Mouse (Mus musculus) forebrain, embryonic 13.5 days (tissue): ENCODE measurements around the gene Ccdc102a. TPM values are rescaled to one million over a fixed set of nuclear protein-coding genes. Genes with fewer than 3 reads are reported as not detected.

Experiments
- ATAC-seq: fragments of 200-750 bp; cut with Nextera tagmentation; 2 replicates; pipeline ENCODE4 v1.8.0; 2017
- H3K27ac ChIP-seq: fragments of 300-500 bp; sonication (generic); 2 replicates; pipeline ENCODE4 v1.5.1; 2015; ENCODE audit warnings: inconsistent platforms, mild to moderate bottlenecking, moderate library complexity
- H3K27me3 ChIP-seq: fragments of 300-500 bp; sonication (generic); 2 replicates; pipeline ENCODE4 v1.6.1; 2015; ENCODE audit warnings: mild to moderate bottlenecking, inconsistent platforms
- H3K36me3 ChIP-seq: fragments of 300-500 bp; sonication (generic); 2 replicates; pipeline ENCODE4 v1.6.1; 2015; ENCODE audit warnings: mild to moderate bottlenecking, inconsistent platforms; ENCODE audit not compliant: poor library complexity, severe bottlenecking
- H3K4me1 ChIP-seq: fragments of 300-500 bp; sonication (generic); 2 replicates; pipeline ENCODE4 v1.6.1; 2015; ENCODE audit warnings: inconsistent platforms
- H3K4me2 ChIP-seq: fragments of 300-500 bp; sonication (generic); 2 replicates; pipeline ENCODE4 v1.6.1; 2015; ENCODE audit warnings: inconsistent platforms, mild to moderate bottlenecking, moderate library complexity
- H3K4me3 ChIP-seq: fragments of 300-500 bp; sonication (generic); 2 replicates; pipeline ENCODE4 v1.5.1; 2015; ENCODE audit warnings: mild to moderate bottlenecking, inconsistent platforms
- H3K9ac ChIP-seq: fragments of 300-500 bp; sonication (generic); 2 replicates; pipeline ENCODE4 v1.6.1; 2015; ENCODE audit warnings: mild to moderate bottlenecking, inconsistent platforms
- H3K9me3 ChIP-seq: fragments of 300-500 bp; sonication (generic); replicated peaks from 2 replicates; pipeline ENCODE4 v1.6.1; 2016; ENCODE audit warnings: inconsistent platforms
- WGBS: fragments of 180-500 bp; shearing (Covaris S2); methylation state at CpG from one replicate; pipeline ENCODE4 v1.1.7; 2015; 5-methylcytosine and 5-hydroxymethylcytosine counted together
- polyA plus RNA-seq: library from polyadenylated mRNA; unstranded; fragments of >200 nt; fragmentation: Nextera tagmentation; extraction: Ambion mirVana; gene quantifications from 2 replicates; pipeline ENCODE4 v1.2.1, GENCODE M21; 2015

Ccdc102a gene
- polyA plus RNA-seq, 1 experiment from 2014 or later, result 5.6 TPM

DNA sequence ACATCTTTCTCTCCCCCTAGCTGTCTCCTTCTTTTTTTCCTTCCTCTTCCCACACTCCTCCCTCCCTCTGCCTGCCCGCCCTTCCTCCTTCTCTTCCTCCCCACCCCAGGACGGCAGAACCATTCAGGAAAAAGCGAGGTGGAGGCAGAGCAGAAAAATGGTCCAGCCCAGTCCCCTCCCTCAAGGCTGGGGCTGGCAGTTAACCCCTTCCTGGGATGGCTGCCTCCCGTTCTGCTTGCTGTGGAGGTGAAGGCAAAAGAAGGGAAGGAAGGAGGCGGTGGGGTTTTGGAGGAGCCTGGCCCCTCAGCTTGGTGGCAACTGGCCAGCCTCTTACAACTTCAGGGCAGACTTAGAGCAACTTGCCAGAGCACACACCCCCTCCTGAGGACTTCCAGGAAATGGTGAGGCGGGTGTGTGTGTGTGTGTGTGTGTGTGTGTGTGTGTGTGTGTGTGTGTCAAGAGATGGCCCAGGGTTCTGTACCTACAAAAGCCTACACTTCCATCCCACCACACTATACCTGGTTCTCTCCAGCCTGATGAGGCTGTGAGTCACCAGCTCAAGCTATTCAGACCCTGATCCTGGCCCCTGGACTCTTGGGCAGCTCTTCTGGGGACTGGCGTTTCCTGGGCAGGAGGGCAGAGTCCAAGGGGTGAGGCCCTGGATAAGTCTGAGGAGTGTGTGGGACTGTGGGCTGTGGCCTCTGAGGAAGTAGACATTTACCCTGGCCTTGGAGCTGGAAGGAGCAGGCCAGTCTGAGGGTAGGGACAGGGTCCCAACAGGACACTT, 46.6 kb downstream of the Ccdc102a start:
- Histone ChIP-seq H3K36me3 (peaks cover 19% of the 10 kb centered on the region), H3K27ac (peak overlapping the region; percentile 65), H3K4me2 (peak overlapping the region; percentile 85), H3K9me3 (no peaks in the 10 kb centered on the region), H3K4me3 (peak overlapping the region; percentile 57), H3K9ac (peak overlapping the region; percentile 69), H3K4me1 (peaks cover 75% of the 10 kb centered on the region), H3K27me3 (peaks cover 16% of the 10 kb centered on the region)
- 2% methylated on average over 6 of the region's 7 CpGs for WGBS
- peak; percentile 81 for ATAC-seq

- Histone ChIP-seq H3K9me3 (no peaks in the 10 kb centered on the region), H3K27ac (peak overlapping the region; percentile 65), H3K4me3 (peak overlapping the region; percentile 57), H3K4me2 (peak overlapping the region; percentile 85), H3K36me3 (peaks cover 27% of the 10 kb centered on the region), H3K4me1 (peaks cover 69% of the 10 kb centered on the region), H3K9ac (peak overlapping the region; percentile 69), H3K27me3 (peaks cover 16% of the 10 kb centered on the region)
- ATAC-seq, result peak; percentile 50
- WGBS, result under 1% methylated on average over 19 of the region's 22 CpGs
These were observed 47.3 kb downstream of the Ccdc102a start for GRCm38 (mm10) chr8:94870474-94871107.

GRCm38 (mm10) chr8:94870003-94870402, 47.9 kb downstream of the Ccdc102a start:
- peak overlapping the region; percentile 65; the same call in 1 of the 2 replicates for H3K27ac ChIP-seq
- peaks cover 63% of the 10 kb centered on the region for H3K4me1 ChIP-seq
- H3K36me3 ChIP-seq, result peaks cover 32% of the 10 kb centered on the region
- peak overlapping the region; percentile 69 for H3K9ac ChIP-seq
- peak overlapping the region; percentile 57 for H3K4me3 ChIP-seq
- no peaks in the 10 kb centered on the region for H3K9me3 ChIP-seq
- WGBS, result 9% methylated on average over 4 of the region's 4 CpGs
- H3K27me3 ChIP-seq, result peaks cover 11% of the 10 kb centered on the region
- ATAC-seq, result no peak
- H3K4me2 ChIP-seq, result peak overlapping the region; percentile 85

DNA sequence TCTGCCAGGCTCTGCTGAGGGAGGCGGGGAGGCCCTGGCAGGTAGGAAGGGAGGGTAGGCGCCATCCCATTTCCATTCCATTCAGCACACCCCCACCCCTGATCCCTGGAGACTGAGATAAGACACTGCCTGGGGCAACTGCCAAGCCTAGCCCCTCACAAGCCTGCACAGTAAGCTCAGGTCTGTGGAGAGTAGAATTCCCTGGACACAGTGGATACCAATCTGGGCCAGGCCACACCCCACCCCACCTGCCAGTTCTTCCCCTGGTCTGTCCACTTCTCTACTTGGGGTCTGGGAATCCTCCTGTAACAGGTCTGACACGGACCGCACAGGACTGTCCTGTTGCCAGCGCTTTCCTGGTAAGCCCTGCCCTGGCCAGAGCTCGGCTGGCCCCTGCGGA, 48.8 kb downstream of the Ccdc102a start:
- Histone ChIP-seq H3K4me1 (peaks cover 55% of the 10 kb centered on the region), H3K4me3 (peak overlapping the region; percentile 57), H3K36me3 (peaks cover 41% of the 10 kb centered on the region), H3K27ac (no peak overlapping the region), H3K4me2 (peak overlapping the region; percentile 85), H3K9me3 (no peaks in the 10 kb centered on the region), H3K9ac (peak overlapping the region; percentile 69), H3K27me3 (peaks cover 2% of the 10 kb centered on the region; the same call in 1 of the 2 replicates)
- 58% methylated on average over 6 of the region's 7 CpGs for WGBS
- ATAC-seq, result no peak

DNA sequence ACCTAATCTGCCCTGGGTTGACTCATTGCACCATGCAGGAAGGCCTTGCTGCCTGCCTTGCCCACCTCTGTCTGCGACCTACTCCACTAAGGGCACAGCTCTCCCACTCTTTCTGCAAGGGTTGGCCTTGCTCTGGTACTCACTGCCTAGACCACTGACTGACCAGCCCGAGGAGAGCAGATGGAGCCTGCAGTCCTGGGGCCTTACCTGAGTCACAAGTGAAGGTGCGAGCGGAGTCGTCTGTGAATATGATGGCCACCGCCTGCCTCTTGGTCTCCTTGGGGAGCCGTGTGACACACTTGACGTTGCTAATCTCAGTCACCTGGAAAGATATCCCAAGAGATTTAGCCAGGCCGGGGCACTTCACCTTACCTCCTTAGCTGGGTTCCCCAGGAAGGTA, 51.0 kb downstream of the Ccdc102a start:
- Histone ChIP-seq H3K27me3 (no peaks in the 10 kb centered on the region), H3K36me3 (peaks cover 63% of the 10 kb centered on the region), H3K4me2 (no peak overlapping the region), H3K9ac (no peak overlapping the region), H3K27ac (no peak overlapping the region), H3K9me3 (no peaks in the 10 kb centered on the region), H3K4me1 (peaks cover 43% of the 10 kb centered on the region), H3K4me3 (no peak overlapping the region)
- WGBS, result 87% methylated on average over 9 of the region's 9 CpGs
- ATAC-seq, result no peak

- H3K4me2 ChIP-seq, result no peak overlapping the region
- no peaks in the 10 kb centered on the region for H3K9me3 ChIP-seq
- peaks cover 80% of the 10 kb centered on the region for H3K36me3 ChIP-seq
- H3K9ac ChIP-seq, result no peak overlapping the region
- H3K27me3 ChIP-seq, result no peaks in the 10 kb centered on the region
- H3K27ac ChIP-seq, result no peak overlapping the region
- WGBS, result 90% methylated on average over 10 of the region's 10 CpGs
- no peak for ATAC-seq
- H3K4me3 ChIP-seq, result no peak overlapping the region
- H3K4me1 ChIP-seq, result peaks cover 27% of the 10 kb centered on the region
These were observed 52.6 kb downstream of the Ccdc102a start for GRCm38 (mm10) chr8:94865292-94865691.

DNA sequence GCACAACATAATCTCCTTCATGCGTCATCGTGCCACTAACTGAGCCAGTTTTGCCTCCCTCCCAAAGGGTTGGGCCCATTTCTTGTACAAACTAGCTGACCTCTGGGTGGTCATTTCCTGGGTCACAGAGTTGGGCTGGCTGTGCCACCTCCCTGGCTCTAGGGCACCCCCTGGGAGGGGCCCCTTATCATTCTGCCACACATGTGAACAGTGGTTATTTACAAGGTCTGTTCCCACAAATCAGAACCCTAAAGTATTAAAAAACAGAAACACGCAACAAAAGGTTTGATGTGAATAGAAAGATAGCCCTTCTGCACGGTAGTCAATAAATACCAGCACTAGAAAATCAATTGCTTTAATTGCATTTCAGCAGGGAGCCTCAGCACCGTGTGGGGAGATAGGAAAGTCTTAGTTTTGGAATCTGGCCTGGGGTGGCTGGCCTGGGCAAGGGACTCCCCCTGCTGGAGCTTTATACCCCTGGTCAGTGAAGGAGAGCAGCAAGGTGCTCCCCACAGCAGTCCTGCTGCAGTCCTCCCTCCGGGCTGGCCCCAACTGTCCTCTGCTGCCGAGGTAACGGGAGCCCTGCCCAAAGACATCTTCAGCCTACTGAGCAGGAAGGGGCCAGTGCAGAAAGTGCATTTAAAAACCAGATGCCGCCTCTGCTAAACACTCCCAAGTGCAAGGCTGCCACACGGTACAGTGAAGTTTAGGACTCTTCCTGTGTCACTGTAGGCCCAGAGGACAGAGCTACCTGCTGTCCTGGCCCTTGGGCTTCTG, 53.8 kb downstream of the Ccdc102a start:
- Histone ChIP-seq H3K4me1 (peaks cover 20% of the 10 kb centered on the region), H3K36me3 (peaks cover 88% of the 10 kb centered on the region), H3K27ac (no peak overlapping the region), H3K9me3 (no peaks in the 10 kb centered on the region), H3K4me3 (no peak overlapping the region), H3K4me2 (no peak overlapping the region), H3K27me3 (no peaks in the 10 kb centered on the region), H3K9ac (no peak overlapping the region)
- ATAC-seq, result no peak
- 76% methylated on average over 10 of the region's 10 CpGs for WGBS

DNA sequence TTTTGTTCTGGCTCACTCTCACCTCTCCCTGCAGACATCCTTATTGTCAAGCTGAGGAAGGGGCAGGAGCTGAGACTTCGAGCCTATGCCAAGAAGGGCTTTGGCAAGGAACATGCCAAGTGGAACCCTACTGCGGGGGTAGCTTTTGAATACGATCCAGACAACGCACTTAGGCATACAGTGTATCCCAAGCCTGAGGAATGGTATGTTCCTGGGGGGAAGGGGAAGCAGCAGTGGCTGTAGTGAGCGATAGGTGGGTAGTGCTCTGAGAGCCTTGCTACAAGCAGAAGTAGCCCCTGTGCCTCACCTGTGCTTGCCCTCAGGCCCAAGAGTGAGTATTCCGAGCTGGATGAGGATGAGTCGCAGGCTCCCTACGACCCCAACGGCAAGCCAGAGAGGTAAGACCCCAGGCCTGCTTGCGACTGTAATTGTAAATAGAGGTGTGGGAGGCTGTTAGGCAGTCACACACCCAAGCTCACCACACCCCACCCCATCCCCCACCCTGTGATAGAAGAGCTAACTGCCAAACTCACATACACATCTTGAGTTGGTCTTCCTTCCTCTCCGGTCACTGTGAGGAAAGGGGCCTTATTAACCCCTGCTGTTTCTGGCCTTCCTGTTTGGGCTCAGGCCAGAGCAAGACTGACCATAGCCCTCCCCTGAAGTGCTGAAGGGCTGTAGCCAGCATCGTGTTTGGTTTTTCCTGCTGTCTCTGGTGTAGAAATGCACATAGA, 55.2 kb downstream of the Ccdc102a start:
- 95% methylated on average over 12 of the region's 12 CpGs for WGBS
- H3K27me3 ChIP-seq, result no peaks in the 10 kb centered on the region
- H3K9me3 ChIP-seq, result no peaks in the 10 kb centered on the region
- H3K4me3 ChIP-seq, result no peak overlapping the region
- H3K4me1 ChIP-seq, result peaks cover 18% of the 10 kb centered on the region
- no peak; the same call in 1 of the 2 replicates for ATAC-seq
- no peak overlapping the region for H3K27ac ChIP-seq
- H3K36me3 ChIP-seq, result peaks cover 81% of the 10 kb centered on the region
- no peak overlapping the region for H3K9ac ChIP-seq
- H3K4me2 ChIP-seq, result no peak overlapping the region

- no peak overlapping the region for H3K4me2 ChIP-seq
- no peaks in the 10 kb centered on the region for H3K9me3 ChIP-seq
- no peak overlapping the region for H3K4me3 ChIP-seq
- no peak overlapping the region for H3K9ac ChIP-seq
- peaks cover 17% of the 10 kb centered on the region for H3K4me1 ChIP-seq
- ATAC-seq, result no peak; the same call in 1 of the 2 replicates
- WGBS, result 77% methylated on average over 8 of the region's 8 CpGs
- no peaks in the 10 kb centered on the region for H3K27me3 ChIP-seq
- H3K36me3 ChIP-seq, result peaks cover 69% of the 10 kb centered on the region
- H3K27ac ChIP-seq, result no peak overlapping the region
These were observed 56.5 kb downstream of the Ccdc102a start for GRCm38 (mm10) chr8:94861352-94861910.

GRCm38 (mm10) chr8:94857346-94858173, 60.3 kb downstream of the Ccdc102a start, which contains the start of gene Polr2c:
Gene Polr2c (plus strand): TSS chr8:94857450.
- Histone ChIP-seq H3K27ac (peak within 1 kb of the TSS; percentile 64), H3K4me3 (peak within 1 kb of the TSS; percentile 97), H3K36me3 (peaks cover 52% of the 10 kb centered on the region), H3K9me3 (no peaks in the 10 kb centered on the region), H3K4me2 (peak within 1 kb of the TSS; percentile 92), H3K4me1 (peaks cover 17% of the 10 kb centered on the region), H3K9ac (peak within 1 kb of the TSS; percentile 98), H3K27me3 (no peaks in the 10 kb centered on the region)
- ATAC-seq, result peak; percentile 87
- under 1% methylated on average over 56 of the region's 68 CpGs for WGBS
